Mouse (Mus musculus): Measurements from ENCODE around the gene Dpy19l3.

Gene Dpy19l3

DNA sequence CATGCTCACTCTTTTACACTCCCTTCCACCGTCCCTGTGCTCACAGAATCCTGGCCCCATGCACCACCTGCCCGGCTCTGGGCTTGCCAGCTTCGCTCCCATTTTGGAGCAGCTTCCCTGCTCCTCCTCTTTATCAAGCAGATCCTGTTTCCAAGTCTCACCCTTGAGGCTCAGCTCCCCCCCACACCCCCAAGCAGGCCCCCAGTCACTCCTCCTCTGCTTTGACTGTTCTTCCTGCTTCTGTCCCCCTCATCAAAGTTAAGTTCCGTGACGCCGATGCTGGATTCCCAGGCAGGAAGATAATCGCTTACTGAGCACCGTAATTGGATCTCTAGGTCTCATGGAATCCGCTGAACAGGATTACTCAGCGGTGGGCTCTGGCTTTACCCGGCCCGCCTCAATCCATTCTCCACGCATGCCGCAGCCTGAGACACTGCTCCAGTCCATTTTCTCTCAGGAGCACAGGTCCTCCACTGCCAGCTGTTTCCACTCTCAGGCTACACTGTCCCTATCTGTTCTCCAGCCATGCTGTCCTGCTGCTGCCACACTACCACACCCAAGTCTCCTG, 6.8 kb downstream of the Dpy19l3 start:
- no peak for DNase-seq

DNA sequence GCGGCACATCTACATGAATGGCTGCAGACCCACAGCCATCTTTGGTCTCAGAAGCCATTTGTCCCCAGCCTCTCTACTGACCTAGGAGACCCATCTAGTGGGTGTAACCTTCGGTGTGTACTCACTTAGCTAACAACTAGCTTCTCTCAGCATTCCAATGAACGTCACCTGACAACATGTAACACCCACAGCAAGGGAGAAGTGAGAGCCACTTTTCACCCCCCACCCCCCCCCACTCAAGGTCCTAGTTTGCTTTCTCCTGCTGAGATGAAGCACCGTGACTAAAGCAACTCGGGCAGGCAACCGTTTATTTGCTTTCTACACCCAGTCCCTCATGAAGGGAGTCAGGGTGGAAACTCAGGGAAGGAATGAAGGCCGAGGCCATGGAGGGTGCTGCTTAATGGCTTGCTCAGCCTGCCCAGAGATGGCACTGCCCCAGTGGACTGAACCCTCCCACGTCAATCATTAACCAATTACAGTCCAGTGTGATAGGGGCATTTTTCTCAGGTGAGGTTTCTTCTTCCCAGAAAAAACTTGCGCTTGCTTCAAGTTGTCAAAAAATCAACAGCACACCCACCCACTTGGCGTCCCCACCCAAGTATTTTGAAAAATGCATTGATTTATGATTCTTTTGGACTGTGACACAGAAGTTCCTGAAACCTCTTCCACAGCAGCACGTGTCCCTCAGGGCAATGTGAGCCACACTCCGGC, 7.4 kb downstream of the Dpy19l3 start:
- no peak for DNase-seq

DNA sequence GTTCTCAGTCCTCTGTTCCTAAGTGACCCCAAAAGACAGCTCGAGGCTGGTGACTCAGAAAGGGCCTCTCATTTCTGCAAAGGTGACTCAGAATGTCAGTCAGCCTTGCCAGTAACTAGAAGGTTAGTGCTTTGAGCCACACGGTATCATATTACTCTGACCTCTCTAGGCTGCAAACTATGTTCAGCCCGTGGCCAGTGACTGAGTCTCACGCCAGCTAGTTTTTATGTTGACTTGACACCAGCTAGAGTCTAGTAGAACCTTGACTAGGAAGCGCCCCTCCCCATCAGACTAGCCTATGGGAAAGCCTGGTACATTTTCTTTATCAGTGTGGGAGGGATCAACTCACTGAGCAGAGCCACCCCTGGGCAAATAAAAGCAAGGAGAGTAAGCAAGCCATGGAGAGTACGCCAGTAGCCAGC, 9.0 kb downstream of the Dpy19l3 start:
- no peak for DNase-seq

- DNase-seq: no peak
Measured at GRCm38 (mm10) chr7:35744771-35745170, 9.5 kb downstream of the Dpy19l3 start.

DNA sequence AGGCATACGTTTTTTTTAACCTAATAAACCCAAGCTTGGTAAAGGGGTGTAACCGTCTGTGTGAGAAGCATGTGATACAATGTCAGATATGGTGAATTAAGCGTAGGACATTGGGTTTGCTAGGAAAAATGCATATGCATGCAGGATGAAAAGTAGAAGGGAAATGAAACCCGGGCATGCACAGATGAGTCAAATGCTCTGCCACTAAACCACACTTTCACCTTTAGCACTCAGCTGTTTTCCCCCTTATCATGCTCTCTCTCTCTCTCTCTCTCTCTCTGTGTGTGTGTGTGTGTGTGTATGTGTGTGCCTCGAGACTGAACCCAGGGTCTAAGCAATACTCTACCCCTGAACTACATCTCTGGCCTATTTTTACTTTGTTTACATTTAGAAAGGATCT, 11.9 kb downstream of the Dpy19l3 start:
- DNase-seq: no peak

DNA sequence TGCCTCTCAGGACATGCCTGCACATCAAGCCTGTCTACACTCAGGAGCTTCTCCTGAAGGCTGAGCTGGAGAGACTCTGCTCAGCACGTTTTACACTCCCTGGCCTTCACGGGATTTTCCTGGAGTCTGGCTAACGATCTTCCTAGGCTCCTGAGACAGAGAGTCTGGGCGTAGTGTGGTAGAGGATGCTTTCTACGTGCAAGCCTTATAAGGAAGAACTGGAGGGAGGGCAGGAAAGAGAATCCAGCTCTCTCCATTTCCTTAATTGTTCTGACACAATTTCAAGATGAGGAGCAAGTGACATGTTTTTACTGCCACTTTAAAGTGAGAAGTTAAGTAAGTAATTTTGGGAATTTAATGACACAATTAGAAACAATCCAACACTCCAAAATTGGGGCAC, 12.4 kb downstream of the Dpy19l3 start:
- DNase-seq: no peak

GRCm38 (mm10) chr7:35740489-35741230, 13.6 kb downstream of the Dpy19l3 start:
- DNase-seq: peak in 1 of 2 experiments; percentile 71

GRCm38 (mm10) chr7:35738871-35739270, 15.4 kb downstream of the Dpy19l3 start:
- no peak for DNase-seq

DNA sequence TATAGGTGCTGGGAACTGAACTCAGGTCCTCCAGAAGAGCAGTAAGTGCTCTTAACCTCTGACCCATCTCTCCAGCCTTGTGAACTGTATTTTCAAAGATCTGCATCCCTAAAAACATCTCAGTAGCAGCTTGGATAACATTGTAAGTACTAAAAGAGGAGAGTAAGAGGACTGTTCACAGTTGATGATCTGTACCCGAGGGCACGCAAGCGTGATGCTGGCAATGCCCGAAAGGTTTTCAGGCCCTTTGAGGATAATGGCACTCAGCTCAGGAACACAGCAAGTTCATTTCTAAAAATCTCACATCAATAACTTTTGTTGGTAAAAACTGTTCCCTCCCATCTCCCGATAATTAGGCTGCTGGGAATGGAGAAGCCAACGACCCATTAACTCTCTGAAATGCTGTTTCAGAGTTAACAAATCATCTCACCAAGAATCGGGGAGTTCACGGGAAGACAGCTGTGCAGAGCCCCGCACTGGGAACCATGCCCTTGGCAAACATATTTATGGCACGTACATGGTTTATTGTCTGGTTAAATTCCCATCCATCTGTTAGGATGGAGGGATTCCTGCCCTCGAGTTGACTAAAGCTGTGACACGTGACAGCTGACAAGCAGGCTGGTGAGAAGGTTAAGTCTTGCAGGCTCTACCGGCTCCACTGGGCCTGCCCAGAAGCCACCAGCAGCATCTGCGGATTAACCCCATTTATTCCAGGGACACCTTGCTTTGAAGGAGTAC, 20.8 kb downstream of the Dpy19l3 start:
- no peak for DNase-seq

DNA sequence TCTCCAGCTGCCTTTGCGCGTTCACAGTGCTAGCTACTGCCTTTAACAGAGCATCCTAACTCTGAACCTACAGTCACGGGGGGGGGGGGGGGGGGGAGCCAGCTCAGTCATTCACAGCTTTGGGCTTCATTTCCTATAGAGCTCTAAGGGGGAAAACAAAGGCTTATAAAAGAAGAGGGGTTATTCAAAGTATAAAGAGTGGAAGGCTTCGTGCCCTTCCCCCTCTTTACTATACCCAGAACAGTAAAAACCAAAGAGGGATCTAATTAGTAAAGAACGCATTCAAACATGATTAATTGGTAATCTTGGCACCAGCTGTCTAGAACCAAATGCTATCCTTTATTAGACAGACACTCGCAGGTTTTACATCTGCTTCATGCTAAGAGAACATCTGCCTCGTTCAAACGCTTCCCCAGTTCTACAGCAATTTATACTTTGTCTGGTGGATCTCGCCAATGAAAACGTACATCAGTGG, 21.6 kb downstream of the Dpy19l3 start:
- DNase-seq: no peak

GRCm38 (mm10) chr7:35729621-35730031, 24.6 kb downstream of the Dpy19l3 start:
- DNase-seq: no peak

- no peak for DNase-seq
Measured at GRCm38 (mm10) chr7:35728376-35728775, 25.9 kb downstream of the Dpy19l3 start.

GRCm38 (mm10) chr7:35723035-35723434, 31.2 kb downstream of the Dpy19l3 start:
- DNase-seq: no peak

DNA sequence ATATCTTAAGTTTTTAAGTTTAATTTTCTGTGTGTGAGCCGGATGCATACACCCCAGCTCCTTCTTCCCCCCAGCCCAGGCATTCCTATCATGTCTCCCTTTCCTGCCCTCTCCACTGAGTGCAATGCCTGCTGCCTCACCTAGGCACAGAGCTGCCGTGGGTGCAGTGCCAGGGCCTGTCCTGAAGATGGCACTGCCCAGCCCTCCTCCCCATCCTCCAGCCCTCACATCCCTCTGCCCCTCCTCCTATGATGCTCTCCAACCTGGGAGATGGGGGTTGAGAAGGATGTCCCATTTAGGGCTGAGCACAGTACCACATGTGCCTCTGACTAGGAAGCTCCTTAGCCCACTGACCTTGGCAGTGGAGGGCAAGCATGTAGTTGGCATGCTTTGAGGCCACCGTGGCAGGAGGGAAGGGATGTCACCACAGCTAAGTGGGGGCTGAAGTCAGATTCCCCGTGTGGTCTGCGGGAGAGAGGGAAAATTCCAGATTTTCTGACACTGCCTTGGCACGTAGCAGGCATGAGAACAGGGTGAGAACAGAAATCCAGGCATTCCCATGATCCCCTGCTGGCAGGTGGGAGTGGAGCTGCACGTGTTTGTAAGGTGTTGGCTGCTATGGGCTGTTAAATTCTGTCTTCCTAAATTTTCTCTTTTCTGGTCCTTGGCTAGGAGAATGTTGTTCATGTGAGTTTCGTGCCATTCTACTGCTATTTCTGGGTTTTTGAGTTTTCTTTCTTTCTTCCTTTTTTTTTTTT, 35.7 kb downstream of the Dpy19l3 start:
- DNase-seq: no peak

DNA sequence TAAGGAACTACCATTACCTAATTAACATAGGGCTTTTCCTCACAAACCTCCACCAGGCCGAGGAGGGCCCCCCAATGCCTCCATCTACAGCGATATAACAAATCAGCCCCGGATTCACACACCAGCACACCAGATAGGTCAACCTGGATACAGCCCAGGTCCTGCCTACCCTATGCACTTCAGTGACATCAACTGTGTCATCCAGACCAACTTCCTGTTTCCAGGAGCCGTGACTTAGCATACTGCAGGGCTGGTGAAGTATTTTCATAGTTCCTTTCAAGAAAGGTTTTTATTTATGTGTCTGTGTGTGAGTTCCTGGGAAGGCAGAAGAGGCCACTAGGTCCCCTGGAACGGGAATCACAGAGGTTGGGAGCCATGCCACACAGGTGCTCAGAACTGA, 43.9 kb downstream of the Dpy19l3 start:
- DNase-seq: no peak

DNA sequence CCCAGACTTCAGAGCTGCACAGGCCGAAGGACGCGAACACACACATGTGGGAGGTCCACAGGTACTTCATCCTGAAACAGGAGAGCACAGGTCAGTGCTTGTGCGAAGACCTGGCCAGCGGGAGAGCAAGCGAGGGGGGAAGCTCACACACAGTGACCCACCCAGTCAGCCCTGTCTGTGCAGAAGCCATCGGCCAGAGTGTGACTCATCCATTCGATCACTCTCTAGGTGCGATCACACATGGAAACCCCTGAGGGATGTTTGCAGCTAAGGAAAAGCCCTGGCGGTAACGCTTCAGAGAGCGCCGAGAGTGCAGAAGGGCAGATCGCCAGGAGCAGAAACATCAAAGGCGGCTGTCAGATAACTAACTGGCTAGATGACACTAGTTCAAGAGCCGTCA, 46.2 kb downstream of the Dpy19l3 start:
- DNase-seq: peak in 1 of 2 experiments; percentile 30

- no peak for DNase-seq
Measured at GRCm38 (mm10) chr7:35699005-35699404, 55.2 kb downstream of the Dpy19l3 start.

GRCm38 (mm10) chr7:35698073-35698472, 56.2 kb downstream of the Dpy19l3 start:
- no peak for DNase-seq

- no peak for DNase-seq
Measured at GRCm38 (mm10) chr7:35692641-35693040, 61.6 kb downstream of the Dpy19l3 start.

GRCm38 (mm10) chr7:35692117-35692516, 62.1 kb downstream of the Dpy19l3 start:
- DNase-seq: no peak

DNA sequence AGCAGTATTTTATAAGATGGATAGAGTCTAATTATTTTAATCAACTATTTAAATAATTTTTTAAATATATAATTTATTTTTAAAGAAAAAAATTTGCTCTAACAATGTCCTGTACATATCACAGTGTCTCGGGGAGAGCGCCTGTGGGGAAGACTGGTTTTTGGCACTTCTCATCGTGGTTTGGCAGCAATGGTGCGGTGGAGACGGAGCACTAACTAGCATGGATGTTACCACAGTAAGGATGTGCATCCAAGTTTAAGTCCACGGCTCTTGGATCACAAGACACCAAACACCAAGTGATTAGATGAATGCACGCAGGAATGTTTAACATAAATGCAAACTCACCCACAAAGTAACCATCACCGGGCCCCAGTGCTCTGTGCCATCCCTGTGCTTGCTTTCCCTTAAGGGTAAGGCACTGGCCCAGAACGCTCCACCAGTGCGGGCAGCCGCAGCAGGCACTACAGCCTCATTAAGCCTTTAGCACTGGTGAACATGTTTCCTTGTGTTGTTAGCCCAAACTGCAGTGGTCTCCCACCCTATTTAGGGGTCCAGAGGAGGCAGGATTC, 65.4 kb downstream of the Dpy19l3 start:
- no peak for DNase-seq

DNA sequence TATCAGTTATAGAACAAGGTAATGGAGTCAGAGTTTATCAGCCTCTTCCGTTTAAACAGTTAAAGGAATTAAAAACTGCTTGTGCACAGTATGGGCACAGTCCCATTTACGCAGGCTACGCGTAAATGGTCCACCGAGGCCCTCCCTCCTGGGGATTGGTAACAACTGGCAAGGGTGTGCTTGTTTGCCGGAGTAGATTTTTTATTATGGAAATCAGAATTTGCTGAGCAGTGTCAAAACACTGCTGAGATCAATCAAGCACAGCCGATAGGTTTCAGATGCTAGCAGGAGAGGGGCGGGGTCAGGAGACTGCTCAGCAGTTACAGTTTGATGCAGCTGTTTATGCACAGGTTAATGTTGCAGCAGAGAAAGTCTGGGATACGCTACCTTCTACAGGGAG, 66.0 kb downstream of the Dpy19l3 start:
- DNase-seq: no peak

All from kidney, postnatal 25 days (tissue).